Mouse (Mus musculus) skeletal muscle tissue, adult 2 months (tissue): ENCODE data around the gene N4bp1.

Source experiments
- DNase-seq: peaks from one replicate; pipeline ENCODE4 v3.0.0-alpha.2; 2012; ENCODE audit warnings: low read depth, low spot score

The N4bp1 gene

GRCm38 (mm10) chr8:86854686-86855085 lies 30.4 kb downstream of the N4bp1 start:
- DNase-seq, result no peak

DNA sequence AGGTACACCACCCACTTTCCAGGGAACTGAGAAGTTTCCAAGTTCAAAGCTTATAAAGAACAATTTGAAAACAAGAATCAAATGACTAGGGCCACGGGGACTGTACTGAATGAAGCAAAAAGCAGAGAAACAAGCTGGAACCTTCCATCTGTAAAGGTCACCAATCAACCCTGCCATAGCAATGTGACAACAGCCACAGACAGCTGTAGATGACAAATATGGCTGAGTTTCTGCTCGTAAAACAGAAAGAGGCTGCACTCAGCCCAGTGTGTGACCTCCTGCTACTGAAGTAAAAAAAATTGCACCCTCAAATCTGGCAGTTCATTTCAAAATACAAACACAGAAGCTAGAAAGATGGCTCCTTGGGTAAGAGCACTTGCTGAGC lies 31.1 kb downstream of the N4bp1 start:
- DNase-seq, result no peak

- DNase-seq, result no peak
Measured at GRCm38 (mm10) chr8:86853266-86853988, 31.6 kb downstream of the N4bp1 start.

DNA sequence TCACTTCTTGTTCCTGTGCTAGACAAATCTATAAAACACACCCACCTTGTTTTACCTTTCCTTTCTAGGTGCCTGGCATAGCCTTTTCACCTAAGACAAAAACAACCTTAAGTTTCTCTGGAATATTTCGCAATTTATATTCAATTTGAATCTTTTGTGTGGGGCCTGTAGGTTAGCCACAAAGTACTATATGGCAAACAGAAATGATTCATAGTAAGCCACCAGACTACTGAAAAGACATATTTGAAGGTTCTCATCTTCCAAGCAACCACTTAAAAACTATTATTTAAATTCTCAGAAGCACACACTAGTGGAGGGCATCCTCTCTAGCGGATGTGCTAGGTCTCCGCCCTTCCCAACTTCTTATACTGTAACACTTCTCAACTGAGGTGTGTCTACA lies 32.6 kb downstream of the N4bp1 start:
- DNase-seq, result no peak

GRCm38 (mm10) chr8:86848876-86849275 lies 36.2 kb downstream of the N4bp1 start:
- DNase-seq, result no peak

DNA sequence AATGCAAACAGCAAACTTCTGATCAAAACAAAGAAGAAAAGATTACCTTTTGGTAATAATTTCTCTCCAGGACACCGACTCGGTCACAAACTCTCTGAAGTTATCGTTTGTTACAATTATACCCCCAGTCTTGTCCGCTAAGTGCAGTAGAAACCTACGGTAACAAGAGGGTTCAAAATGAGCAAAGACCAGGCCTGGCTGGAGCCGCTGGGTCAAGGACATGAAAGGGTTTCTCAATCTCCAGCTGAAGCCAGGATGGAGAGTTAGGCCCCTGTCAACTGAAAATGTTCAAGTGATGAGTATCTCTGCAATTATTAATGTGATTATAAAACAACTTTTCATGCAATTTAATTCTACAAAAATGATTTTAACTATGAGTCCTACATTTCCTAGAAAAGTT lies 36.7 kb downstream of the N4bp1 start:
- DNase-seq, result no peak

GRCm38 (mm10) chr8:86847091-86847490 lies 38.0 kb downstream of the N4bp1 start:
- DNase-seq, result no peak

DNA sequence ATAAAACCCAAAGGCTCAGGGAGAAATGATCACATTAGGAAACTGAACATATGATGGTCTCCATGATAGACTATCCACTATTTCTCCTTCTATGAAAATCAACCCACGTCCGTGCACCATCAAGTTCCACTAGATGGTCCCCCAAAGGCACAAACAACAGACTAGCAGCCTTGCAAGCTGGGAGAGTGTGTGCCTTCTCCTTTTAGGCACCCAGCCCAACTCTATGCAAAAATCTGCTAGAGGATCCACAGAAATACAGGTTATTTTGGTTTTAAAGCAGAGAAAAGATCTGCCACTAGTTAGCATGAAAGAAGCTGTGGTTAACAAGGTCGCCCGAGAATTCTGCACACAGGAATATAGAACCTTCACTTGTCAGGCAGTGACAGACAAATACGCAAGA lies 39.2 kb downstream of the N4bp1 start:
- DNase-seq, result no peak

GRCm38 (mm10) chr8:86844856-86845255 lies 40.2 kb downstream of the N4bp1 start:
- no peak for DNase-seq

GRCm38 (mm10) chr8:86843896-86844295 lies 41.2 kb downstream of the N4bp1 start:
- DNase-seq, result peak; percentile 51

DNA sequence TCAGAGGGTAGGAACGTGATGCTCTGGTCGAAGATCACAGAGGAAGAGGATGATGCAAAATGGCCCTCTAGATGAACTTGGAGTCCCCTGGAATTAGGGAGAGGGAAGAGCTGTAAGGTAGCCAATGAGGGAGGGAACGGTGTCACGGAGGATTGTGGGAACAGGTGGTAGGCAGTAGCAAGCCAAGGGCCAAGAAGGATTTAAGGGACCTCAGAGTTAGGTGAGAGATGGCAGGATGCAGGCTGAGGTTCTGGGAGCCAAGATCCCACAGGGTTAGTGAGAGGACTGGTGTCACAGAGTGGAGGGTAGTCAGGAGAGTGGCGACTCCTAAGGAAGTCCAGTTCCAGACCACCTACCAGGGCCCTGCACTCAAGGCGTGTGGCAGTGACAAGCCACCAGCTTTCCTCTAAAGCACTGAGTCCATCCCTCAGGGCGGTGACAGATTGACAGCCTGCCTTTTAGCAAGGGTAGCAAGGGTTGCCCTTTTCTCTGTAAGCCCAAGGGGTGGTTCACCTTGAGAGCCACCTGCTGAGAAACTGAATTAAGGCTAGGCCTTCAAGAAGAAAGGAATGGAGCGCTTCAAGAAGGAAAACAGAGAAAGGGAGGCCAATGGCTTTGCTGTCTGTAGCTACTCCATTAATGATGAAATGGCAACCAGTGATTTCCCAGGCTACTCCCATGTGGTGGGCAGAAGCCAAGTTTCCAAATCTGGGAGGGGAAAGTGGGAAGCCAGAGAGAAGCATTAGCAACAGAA lies 43.3 kb downstream of the N4bp1 start:
- DNase-seq, result no peak

- no peak for DNase-seq
Measured at GRCm38 (mm10) chr8:86840120-86840693, 44.9 kb downstream of the N4bp1 start.

DNA sequence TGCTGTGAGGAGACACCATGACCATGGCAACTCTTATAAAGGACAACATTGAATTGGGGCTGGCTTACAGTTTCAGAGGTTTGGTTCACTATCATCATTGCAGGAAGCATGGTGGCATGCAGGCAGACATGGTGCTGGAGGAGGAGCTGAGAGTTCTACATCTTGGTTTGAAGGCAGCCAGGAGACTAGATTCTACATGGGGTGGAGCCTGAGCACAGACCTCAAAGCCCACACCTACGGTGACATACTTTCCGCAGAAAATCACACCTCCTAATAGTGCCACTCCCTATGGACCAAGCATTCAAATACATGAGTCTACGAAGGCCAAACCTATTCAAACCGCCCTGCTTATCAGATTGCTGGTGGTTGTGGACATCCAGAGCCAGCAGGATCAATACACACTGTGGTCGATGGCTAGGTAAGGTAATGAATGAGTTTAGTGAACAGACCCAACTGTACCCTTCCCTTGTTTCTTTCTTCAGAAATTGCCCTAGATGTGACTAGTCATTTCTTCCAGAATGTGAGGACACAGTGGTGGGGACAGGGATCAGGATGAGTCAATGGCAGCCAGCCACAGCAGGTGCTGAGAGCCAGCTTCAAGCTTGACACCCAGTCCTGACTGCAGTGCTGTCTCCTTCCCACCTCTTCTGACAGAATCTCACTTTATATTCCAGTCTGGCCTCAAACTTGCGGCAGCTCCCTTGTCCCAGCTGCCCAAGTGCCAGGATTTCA lies 46.2 kb downstream of the N4bp1 start:
- no peak for DNase-seq

- DNase-seq, result no peak
Measured at GRCm38 (mm10) chr8:86837234-86837633, 47.8 kb downstream of the N4bp1 start.

DNA sequence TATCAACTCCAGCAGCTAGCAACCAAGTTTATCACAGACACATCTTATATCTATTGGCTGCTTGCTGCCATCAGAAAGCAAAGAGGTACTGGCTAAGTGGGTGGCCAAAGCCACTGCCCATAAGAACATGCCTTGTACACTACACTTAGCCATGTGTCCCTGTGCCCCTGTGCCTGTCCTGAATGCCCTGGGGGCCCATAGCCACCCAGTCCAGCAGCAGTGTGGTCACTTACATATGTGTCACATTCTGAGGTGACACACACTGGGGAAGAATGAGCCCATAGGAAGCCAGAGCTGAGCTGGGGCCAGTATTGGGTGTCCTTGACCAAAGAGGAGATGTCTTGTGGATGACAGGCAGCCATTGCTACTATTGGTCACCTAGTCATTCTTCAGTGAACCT lies 49.2 kb downstream of the N4bp1 start:
- DNase-seq, result no peak

GRCm38 (mm10) chr8:86834496-86835260 lies 50.4 kb downstream of the N4bp1 start:
- no peak for DNase-seq

DNA sequence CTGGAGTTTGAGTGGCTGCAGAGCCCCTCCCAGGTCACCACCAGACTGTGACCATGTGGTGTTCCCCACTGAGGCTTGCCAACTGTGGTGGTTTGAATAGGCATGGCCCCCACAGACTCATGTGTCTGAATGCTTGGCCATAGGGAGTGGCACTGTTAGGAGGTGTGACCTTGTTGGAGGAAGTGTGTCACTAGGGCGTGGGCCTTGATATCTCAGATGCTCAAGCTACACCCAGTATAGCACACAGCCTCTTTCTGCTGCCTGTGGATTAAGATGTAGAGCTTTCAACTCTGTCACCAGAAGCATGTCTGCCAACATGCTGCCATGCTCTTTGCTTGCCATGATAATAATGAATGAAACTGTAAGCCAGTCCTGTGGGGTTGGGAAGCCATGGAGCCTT lies 51.1 kb downstream of the N4bp1 start:
- DNase-seq, result no peak

- DNase-seq, result no peak
Measured at GRCm38 (mm10) chr8:86828925-86829324, 56.1 kb downstream of the N4bp1 start.

DNA sequence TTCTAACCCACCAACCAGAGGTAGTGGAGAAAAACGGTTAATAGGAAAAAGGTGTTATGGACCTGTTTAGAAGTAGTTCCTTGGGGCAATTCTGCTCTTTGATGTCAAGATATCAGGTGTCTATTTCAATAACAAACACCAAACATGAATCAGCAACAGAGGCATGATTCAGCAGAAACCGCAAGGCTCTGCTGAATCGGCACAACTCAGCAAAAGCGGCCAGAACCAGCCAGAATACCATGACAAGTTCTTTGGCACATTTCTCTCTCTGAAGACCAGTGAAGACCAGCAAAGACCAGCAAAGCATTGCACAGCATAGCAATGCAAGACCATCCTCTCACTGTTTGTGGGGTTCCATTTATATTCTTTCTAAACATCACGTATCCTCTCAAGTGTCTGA lies 57.9 kb downstream of the N4bp1 start:
- DNase-seq, result no peak

- no peak for DNase-seq
Measured at GRCm38 (mm10) chr8:86826538-86826937, 58.5 kb downstream of the N4bp1 start.

- no peak for DNase-seq
Measured at GRCm38 (mm10) chr8:86825674-86826448, 59.2 kb downstream of the N4bp1 start.
